Mouse (Mus musculus) bone marrow, adult 2 months (tissue): ENCODE data around the gene Jup.

Experiments used
- CTCF ChIP-seq: fragments of 200-500 bp; IDR thresholded peaks from 2 replicates; pipeline ENCODE4 v1.5.1; 2011; ENCODE audit warnings: low read length, control low read depth; ENCODE audit not compliant: control insufficient read depth, insufficient read depth
- POLR2A ChIP-seq: fragments of 200-500 bp; IDR thresholded peaks from 2 replicates; pipeline ENCODE4 v1.6.1; 2011; ENCODE audit warnings: low read depth, mild to moderate bottlenecking, control low read depth, low read length, borderline replicate concordance; ENCODE audit not compliant: control insufficient read depth

GRCm38 (mm10) chr11:100395200-100395599 lies 2.4 kb downstream of the Jup start:
- TF ChIP-seq POLR2A (0 out of 2 replicates have a peak, but pooled peaks have one; percentile 8), CTCF (no peak)
